Comparison of ENCODE assay signal across 13 mouse cellular contexts in the genomic region with DNA sequence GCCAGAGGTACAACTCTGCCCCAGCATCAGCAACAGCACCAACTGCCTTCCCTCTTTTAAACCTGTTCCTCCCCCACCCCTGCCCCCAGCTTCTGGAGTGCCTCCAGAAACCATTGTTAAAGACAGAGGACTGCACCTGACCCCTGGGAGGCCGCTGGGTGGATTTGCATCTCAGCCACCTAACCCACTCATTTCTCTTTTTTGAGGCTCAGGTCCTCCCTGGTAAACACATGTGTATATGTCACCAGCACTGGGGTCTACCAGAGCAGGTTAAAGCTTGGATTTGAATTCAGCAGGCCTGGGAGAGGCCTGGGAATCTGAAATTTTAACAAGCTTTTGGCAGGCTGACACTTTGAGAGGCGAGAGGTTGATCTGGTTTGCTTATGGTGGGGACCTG.
DNase-seq lines count a peak whose midpoint lies in the region; ATAC-seq lines count a peak whose summit lies in the region.
"Had no signal": no experiment of that assay in that cellular context is flagged by ENCODE, and none has a peak within 500 bp of the region (broad histone marks: within the 10 kb centered on the region; RNA-seq: fewer than 3 reads in every experiment).

No protein-coding gene starts in this region.

- no peaks in the 10 kb centered on the region for H3K36me3 ChIP-seq in forebrain, embryonic 12.5 days (replicated peaks)
- H3K36me3 ChIP-seq in forebrain, embryonic 13.5 days (ENCODE audit: poor library complexity, severe bottlenecking) = no peaks in the 10 kb centered on the region
- no peaks in the 10 kb centered on the region for H3K36me3 ChIP-seq in limb, embryonic 12.5 days
- H3K36me3 ChIP-seq in limb, embryonic 10.5 days = no peaks in the 10 kb centered on the region
- H3K36me3 ChIP-seq in hindbrain, embryonic 12.5 days = no peaks in the 10 kb centered on the region
- no peaks in the 10 kb centered on the region for H3K36me3 ChIP-seq in neural tube, embryonic 14.5 days (ENCODE audit: control insufficient read depth, insufficient read depth, low read length)
- H3K36me3 ChIP-seq: liver, embryonic 12.5 days had no signal

- H3K27ac ChIP-seq in forebrain, embryonic 12.5 days = peak overlapping the region; percentile 70; the same call in 1 of the 2 replicates
- no peak overlapping the region for H3K27ac ChIP-seq in forebrain, embryonic 13.5 days
- 0 out of 2 replicates have a peak overlapping the region, but pooled peaks have one; percentile 9 for H3K27ac ChIP-seq in limb, embryonic 12.5 days
- no peak overlapping the region for H3K27ac ChIP-seq in limb, embryonic 10.5 days
- H3K27ac ChIP-seq in hindbrain, embryonic 12.5 days = 0 out of 2 replicates have a peak overlapping the region, but pooled peaks have one; percentile 3
- H3K27ac ChIP-seq in neural tube, embryonic 14.5 days (ENCODE audit: low read depth, low read length) = 0 out of 2 replicates have a peak overlapping the region, but pooled peaks have one; percentile 28
- H3K27ac ChIP-seq: liver, embryonic 12.5 days had no signal

- WGBS in forebrain, embryonic 12.5 days = 35% methylated on average over 2 of the region's 2 CpGs
- WGBS in forebrain, embryonic 13.5 days = 32% methylated on average over 2 of the region's 2 CpGs
- WGBS in limb, embryonic 12.5 days = 52% methylated on average over 2 of the region's 2 CpGs
- WGBS in limb, embryonic 10.5 days = 57% methylated on average over 2 of the region's 2 CpGs
- WGBS in hindbrain, embryonic 12.5 days = 48% methylated on average over 2 of the region's 2 CpGs
- 74% methylated on average over 2 of the region's 2 CpGs for WGBS in neural tube, embryonic 14.5 days

- ATAC-seq in forebrain, embryonic 12.5 days (ENCODE audit: low FRiP score) = no peak
- ATAC-seq in forebrain, embryonic 13.5 days = no peak
- no peak for ATAC-seq in limb, embryonic 12.5 days (ENCODE audit: insufficient number of reproducible peaks, insufficient read depth, low FRiP score, low TSS enrichment, low read depth)
- no peak for ATAC-seq in hindbrain, embryonic 12.5 days (ENCODE audit: low FRiP score)
- no peak for ATAC-seq in neural tube, embryonic 14.5 days (ENCODE audit: low read depth)
- ATAC-seq: activated CD4-positive, CD25-positive, alpha-beta regulatory T cell, adult 4 months; intestine, postnatal 0 days had no signal

- no peak overlapping the region for H3K9ac ChIP-seq in forebrain, embryonic 12.5 days
- no peak overlapping the region for H3K9ac ChIP-seq in forebrain, embryonic 13.5 days
- 0 out of 2 replicates have a peak overlapping the region, but pooled peaks have one; percentile 34 for H3K9ac ChIP-seq in limb, embryonic 12.5 days (replicated peaks)
- H3K9ac ChIP-seq in hindbrain, embryonic 12.5 days = no peak overlapping the region
- no peak overlapping the region for H3K9ac ChIP-seq in neural tube, embryonic 14.5 days (replicated peaks; ENCODE audit: low read depth, low read length)
- H3K9ac ChIP-seq: liver, embryonic 12.5 days had no signal

- DNase-seq in limb, embryonic 10.5 days (ENCODE audit: low spot score) = no peak
- DNase-seq in spleen, adult 18-20 months = no peak
- no peak for DNase-seq in thymus, postnatal 14 days
- DNase-seq: lung, postnatal 10 days; thymus, adult 2 months had no signal

- no peak overlapping the region for H3K4me3 ChIP-seq in forebrain, embryonic 12.5 days (replicated peaks)
- no peak overlapping the region for H3K4me3 ChIP-seq in forebrain, embryonic 13.5 days
- no peak overlapping the region for H3K4me3 ChIP-seq in limb, embryonic 12.5 days (replicated peaks)
- no peak overlapping the region for H3K4me3 ChIP-seq in limb, embryonic 10.5 days
- H3K4me3 ChIP-seq in hindbrain, embryonic 12.5 days = no peak overlapping the region
- H3K4me3 ChIP-seq in neural tube, embryonic 14.5 days (ENCODE audit: low read depth, low read length) = no peak overlapping the region
- H3K4me3 ChIP-seq: liver, embryonic 12.5 days had no signal

- H3K27me3 ChIP-seq in forebrain, embryonic 12.5 days = no peaks in the 10 kb centered on the region
- H3K27me3 ChIP-seq in forebrain, embryonic 13.5 days = no peaks in the 10 kb centered on the region
- H3K27me3 ChIP-seq in limb, embryonic 12.5 days = no peaks in the 10 kb centered on the region
- H3K27me3 ChIP-seq in limb, embryonic 10.5 days (ENCODE audit: low read depth, poor library complexity, severe bottlenecking) = no peaks in the 10 kb centered on the region
- H3K27me3 ChIP-seq in hindbrain, embryonic 12.5 days = no peaks in the 10 kb centered on the region
- no peaks in the 10 kb centered on the region for H3K27me3 ChIP-seq in neural tube, embryonic 14.5 days (ENCODE audit: control insufficient read depth, insufficient read depth, low read length)

- peaks cover 44% of the 10 kb centered on the region for H3K4me1 ChIP-seq in forebrain, embryonic 12.5 days
- H3K4me1 ChIP-seq in forebrain, embryonic 13.5 days = peaks cover 48% of the 10 kb centered on the region
- H3K4me1 ChIP-seq in limb, embryonic 12.5 days (replicated peaks) = peaks cover 36% of the 10 kb centered on the region
- H3K4me1 ChIP-seq in limb, embryonic 10.5 days = peaks cover 48% of the 10 kb centered on the region
- peaks cover 40% of the 10 kb centered on the region for H3K4me1 ChIP-seq in hindbrain, embryonic 12.5 days
- H3K4me1 ChIP-seq in neural tube, embryonic 14.5 days (ENCODE audit: control insufficient read depth, insufficient read depth, low read length) = peaks cover 27% of the 10 kb centered on the region

- no peak overlapping the region for H3K4me2 ChIP-seq in forebrain, embryonic 12.5 days
- no peak overlapping the region; the same call in 1 of the 2 replicates for H3K4me2 ChIP-seq in forebrain, embryonic 13.5 days
- H3K4me2 ChIP-seq in limb, embryonic 12.5 days = no peak overlapping the region
- no peak overlapping the region for H3K4me2 ChIP-seq in hindbrain, embryonic 12.5 days (replicated peaks)
- no peak overlapping the region for H3K4me2 ChIP-seq in neural tube, embryonic 14.5 days (ENCODE audit: low read depth, low read length)
- H3K4me2 ChIP-seq: liver, embryonic 12.5 days had no signal

- H3K9me3 ChIP-seq in forebrain, embryonic 12.5 days = no peaks in the 10 kb centered on the region
- no peaks in the 10 kb centered on the region for H3K9me3 ChIP-seq in forebrain, embryonic 13.5 days (replicated peaks)
- no peaks in the 10 kb centered on the region for H3K9me3 ChIP-seq in limb, embryonic 12.5 days
- H3K9me3 ChIP-seq in limb, embryonic 10.5 days (replicated peaks) = no peaks in the 10 kb centered on the region
- no peaks in the 10 kb centered on the region for H3K9me3 ChIP-seq in hindbrain, embryonic 12.5 days (replicated peaks)
- no peaks in the 10 kb centered on the region for H3K9me3 ChIP-seq in neural tube, embryonic 14.5 days (ENCODE audit: control insufficient read depth, low read length)
- H3K9me3 ChIP-seq: liver, embryonic 12.5 days had no signal

Comparison
In these comparisons a context has a peak if more than half of its experiments do, and no peak if none do; other contexts are left out.
1. H3K27ac ChIP-seq: peak in forebrain, embryonic 12.5 days (single experiment), limb, embryonic 12.5 days (single experiment), hindbrain, embryonic 12.5 days (single experiment) and neural tube, embryonic 14.5 days (single experiment); none in forebrain, embryonic 13.5 days (single experiment) and limb, embryonic 10.5 days (single experiment).